Mouse (Mus musculus) gastrocnemius, postnatal 10 days (tissue): ENCODE data around the gene Rad9b. TPM values are rescaled to one million over a fixed set of nuclear protein-coding genes. Genes with fewer than 3 reads are reported as not detected.

Source experiments
- DNase-seq: peaks from one replicate; pipeline ENCODE4 v3.0.0; 2021; ENCODE audit warnings: mixed read lengths
- long read RNA-seq, 2 experiments: library from polyadenylated mRNA; stranded (forward); transcript quantifications; one replicate each; pipeline ENCODE4 v2.0.0; 2021
- total RNA-seq, 2 experiments: library from RNA; stranded (reverse); gene quantifications; 2 replicates each; pipeline ENCODE4 v1.2.3; 2021

Rad9b gene
- total RNA-seq = 1 to 10 TPM; 1.8 to 2.0 TPM
- long read RNA-seq, experiment 1 = 0 reads
- long read RNA-seq, experiment 2, partial matches to known transcripts = 0 of 1 reads
- long read RNA-seq, experiment 2, other reads (novel, unspliced or antisense) = 1 of 1 reads

- DNase-seq = peak; percentile 99
Observed at GRCm38 (mm10) chr5:122353807-122354491, at the start of gene Rad9b, which contains the start of gene Vps29. TSS of gene Rad9b (minus strand) at chr5:122354233. TSS of gene Vps29 (plus strand) at chr5:122354369.

- no peak for DNase-seq
Observed at GRCm38 (mm10) chr5:122403362-122403761, 49.3 kb upstream of the Rad9b start.

DNA sequence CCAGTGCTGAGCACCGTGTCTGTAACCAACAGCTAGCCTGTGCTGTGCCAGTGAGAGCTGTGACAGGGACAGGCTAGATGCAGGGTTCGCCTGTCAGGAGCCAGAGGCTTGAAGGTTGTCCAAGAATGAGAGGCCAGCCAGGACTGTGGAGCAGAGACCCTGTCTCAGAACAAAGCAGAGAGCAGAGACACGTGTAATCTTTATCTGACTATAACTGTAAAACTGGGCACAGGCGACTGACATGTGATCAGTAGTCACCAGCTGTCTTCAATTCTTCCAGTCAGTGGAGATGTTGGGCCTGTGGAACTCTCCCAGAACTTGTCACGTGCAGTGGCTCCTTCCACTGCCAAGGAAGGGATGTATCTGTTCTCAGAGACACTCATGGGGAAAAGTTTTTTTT is 48.7 kb upstream of the Rad9b start:
- peak; percentile 31 for DNase-seq

GRCm38 (mm10) chr5:122402160-122402559 is 48.1 kb upstream of the Rad9b start:
- DNase-seq = no peak

- peak; percentile 80 for DNase-seq
Observed at GRCm38 (mm10) chr5:122401303-122401640, 47.2 kb upstream of the Rad9b start.

DNA sequence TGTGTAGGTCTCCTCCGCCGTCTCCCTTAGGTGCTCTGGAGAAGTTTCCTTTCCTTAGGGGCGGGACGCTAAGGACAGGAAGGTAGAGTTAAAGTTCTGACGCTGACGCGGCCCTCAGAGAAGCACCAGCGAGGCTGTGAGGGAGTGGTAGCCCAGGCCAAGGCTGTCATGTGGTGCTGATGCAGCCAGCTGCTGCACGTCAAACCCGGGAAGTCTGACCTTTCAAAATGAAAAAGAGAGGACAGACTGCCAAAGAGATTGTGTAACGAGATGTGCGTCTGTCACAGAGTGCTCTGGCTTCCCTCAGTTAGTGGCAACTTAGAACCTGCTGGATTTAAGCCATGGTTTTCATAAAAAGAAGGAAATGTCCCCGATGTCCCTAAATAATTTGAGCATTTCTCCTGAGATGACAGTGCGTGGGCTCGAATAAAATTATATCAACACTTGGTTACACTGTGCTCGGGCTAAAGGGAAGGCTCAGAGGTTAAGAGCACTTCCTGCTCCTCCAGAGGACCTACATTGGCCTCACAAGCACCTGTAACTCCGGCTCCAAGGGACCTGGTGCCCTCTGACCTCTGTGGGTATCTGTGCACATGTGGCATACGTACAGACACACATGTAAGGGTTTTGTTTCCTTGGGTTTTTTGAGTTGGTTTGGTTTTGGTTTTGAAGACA is 46.7 kb upstream of the Rad9b start:
- no peak for DNase-seq

- no peak for DNase-seq
Observed at GRCm38 (mm10) chr5:122399871-122400270, 45.8 kb upstream of the Rad9b start.

- no peak for DNase-seq
Observed at GRCm38 (mm10) chr5:122397495-122397894, 43.5 kb upstream of the Rad9b start.

GRCm38 (mm10) chr5:122396791-122397190 is 42.8 kb upstream of the Rad9b start:
- DNase-seq = no peak

DNA sequence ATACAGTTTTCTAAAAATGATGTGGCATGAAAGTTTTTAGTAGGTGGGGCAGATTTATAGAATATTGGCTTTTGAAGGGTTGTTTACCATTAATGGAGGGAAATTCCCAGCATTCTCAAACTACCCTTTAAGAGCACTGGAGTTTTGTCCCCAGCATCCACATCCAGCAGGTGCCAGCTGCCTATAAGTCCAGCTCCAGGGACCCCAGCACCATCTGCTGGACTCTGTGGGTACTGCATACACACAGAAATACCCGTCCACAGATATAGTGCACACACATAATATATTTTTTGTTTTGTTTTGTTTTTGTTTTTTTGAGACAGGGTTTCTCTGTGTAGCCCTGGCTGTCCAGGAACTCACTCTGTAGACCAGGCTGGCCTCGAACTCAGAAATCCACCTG is 39.9 kb upstream of the Rad9b start:
- peak; percentile 78 for DNase-seq

DNA sequence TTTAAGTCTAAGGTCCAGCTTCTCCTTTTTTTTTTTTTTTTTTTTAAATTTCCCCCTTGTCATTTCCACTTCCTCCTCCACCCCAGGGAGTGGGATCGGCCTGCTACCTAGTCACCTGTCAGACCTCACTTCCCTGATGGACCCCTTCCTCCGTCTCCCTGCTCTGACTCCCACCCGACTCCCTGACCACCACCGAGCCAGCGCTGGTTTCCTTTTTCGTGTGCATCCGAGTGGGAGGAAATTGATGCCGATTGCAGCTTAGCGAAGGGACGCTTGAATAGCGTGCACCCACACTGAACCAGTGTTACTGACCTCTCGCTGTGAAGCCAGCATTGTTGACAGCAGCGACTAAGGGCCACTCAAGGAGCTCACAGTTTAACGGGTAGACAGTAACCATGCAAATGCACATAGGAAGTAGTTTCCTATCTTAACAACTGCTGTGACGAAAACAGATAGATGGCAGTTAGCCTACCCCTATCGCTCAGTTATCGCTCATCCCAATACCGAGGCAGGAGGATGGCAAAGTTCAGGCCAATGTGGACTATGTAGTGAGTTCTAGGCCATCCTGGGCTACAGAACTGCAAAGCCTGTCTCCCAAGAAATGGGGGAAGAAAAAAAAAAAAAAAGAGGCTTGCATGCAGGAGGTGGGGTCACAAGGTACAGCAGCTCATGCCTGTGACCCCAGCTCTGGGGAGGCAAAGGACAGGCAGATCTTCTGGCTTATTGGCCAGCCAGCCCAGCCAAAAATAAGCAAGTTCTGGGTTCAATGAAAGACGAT is 38.4 kb upstream of the Rad9b start:
- DNase-seq = peak; percentile 24

GRCm38 (mm10) chr5:122391786-122392180 is 37.8 kb upstream of the Rad9b start, which contains the start of gene Arpc3:
TSS of gene Arpc3 (plus strand) at chr5:122391878.
- DNase-seq = peak; percentile 95

GRCm38 (mm10) chr5:122391178-122391785 is 37.2 kb upstream of the Rad9b start:
- no peak for DNase-seq

DNA sequence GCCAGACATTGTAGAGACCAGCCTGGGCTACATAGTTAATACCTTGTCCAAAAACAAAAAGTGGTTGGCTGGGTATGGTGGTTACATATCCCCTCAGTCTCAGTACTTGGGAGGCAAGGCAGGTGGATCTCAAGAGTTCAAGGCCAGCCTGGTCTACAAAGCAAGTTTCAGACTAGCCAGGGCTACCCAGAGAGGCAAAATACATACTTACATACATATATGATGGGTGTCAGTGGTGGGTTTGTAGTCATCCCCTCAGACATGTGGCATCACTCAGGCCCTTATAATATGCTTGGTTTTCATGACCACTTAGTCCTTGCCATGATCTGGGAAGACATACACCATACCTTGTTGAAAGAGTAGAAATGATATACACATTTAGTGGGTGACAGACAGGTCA is 36.6 kb upstream of the Rad9b start:
- DNase-seq = no peak

- DNase-seq = no peak
Observed at GRCm38 (mm10) chr5:122390006-122390405, 36.0 kb upstream of the Rad9b start.

DNA sequence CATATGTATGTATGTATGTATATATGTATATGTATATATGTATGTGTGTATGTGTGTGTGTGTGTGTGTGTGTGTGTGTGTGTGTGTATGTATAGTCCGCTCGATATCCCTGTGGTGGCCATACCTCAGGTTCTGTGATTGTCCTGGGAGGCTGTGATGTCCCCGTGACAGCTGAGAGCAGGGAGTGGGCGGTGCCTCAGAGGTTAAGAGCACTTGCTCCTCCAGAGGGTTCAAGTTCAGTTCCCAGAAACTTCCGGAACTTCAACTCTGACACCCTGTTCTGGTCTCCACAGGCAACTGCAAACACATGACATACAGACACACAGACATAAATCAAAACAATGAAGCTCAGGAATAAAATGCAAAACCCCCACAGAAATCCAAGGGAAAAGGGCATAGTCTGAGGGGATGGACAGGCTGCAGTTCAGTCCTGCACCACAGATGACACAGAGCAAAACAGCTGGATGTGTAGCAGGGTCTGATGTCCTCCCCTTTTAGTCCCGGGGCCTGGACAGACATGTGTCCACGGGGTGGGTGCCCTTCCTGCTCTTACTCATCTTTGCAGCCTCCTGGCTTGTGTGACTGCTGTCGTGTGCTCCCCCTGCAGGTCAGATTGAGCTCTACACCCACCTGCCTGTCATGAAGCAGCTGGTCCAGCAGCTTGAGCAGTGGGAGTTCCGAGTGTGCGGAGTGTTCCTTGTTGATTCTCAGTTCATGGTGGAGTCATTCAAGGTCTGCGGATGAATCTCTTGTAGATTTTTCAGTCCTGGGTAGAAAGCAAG is 25.5 kb upstream of the Rad9b start:
- DNase-seq = peak; percentile 74

DNA sequence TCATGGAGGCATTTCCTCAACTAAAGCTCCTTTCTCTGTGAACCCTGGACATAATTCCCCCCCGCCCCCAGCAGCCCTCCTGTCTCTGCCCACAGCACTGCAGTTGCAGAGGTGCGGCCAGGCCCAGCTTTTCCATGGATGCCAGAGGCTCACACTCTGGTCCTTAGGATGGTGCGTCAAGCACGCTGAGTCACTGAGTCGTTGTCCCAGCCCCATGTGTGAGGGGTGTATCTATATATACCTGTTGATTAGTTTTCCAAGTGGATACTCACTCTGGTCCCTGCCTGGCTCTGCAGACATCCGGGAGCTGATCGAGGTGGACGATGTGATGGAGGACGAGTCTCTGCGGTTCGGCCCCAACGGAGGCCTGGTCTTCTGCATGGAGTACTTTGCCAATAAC is 24.1 kb upstream of the Rad9b start:
- no peak for DNase-seq

- no peak for DNase-seq
Observed at GRCm38 (mm10) chr5:122377101-122377833, 23.2 kb upstream of the Rad9b start.

- DNase-seq = no peak
Observed at GRCm38 (mm10) chr5:122372878-122373277, 18.8 kb upstream of the Rad9b start.

- peak; percentile 98 for DNase-seq
Observed at GRCm38 (mm10) chr5:122372192-122372769, 18.2 kb upstream of the Rad9b start, which contains the start of gene Fam216a. TSS of gene Fam216a (minus strand) at chr5:122372364.
